Mouse (Mus musculus) C2C12 (cell line): ENCODE data around the gene Eif1.

ENCODE experiments used
- CEBPB ChIP-seq: IDR thresholded peaks from one replicate; pipeline ENCODE4 v1.6.1; 2011; ENCODE audit warnings: low read depth, mild to moderate bottlenecking, control low read depth, moderate library complexity
- CTCF ChIP-seq: IDR thresholded peaks from one replicate; pipeline ENCODE4 v1.5.1; 2011; ENCODE audit not compliant: control insufficient read depth, insufficient read depth, insufficient read length
- FOSL1 ChIP-seq: IDR thresholded peaks from one replicate; pipeline ENCODE4 v1.8.0; 2011; ENCODE audit warnings: mild to moderate bottlenecking, low read length; ENCODE audit not compliant: poor library complexity, insufficient read depth, severe bottlenecking
- MAX ChIP-seq: IDR thresholded peaks from one replicate; pipeline ENCODE4 v1.6.1; 2011; ENCODE audit warnings: mild to moderate bottlenecking, control low read depth
- MYOD1 ChIP-seq: IDR thresholded peaks from one replicate; pipeline ENCODE4 v1.6.1; 2011; ENCODE audit warnings: low read depth; ENCODE audit not compliant: control insufficient read depth, insufficient read length
- USF1 ChIP-seq: IDR thresholded peaks from one replicate; pipeline ENCODE4 v1.6.1; 2011; ENCODE audit warnings: low read depth, mild to moderate bottlenecking, control low read depth, moderate library complexity

GRCm38 (mm10) chr11:100323578-100323977 lies 3.9 kb downstream of the Eif1 start:
- TF ChIP-seq CTCF, result no peak
- no peak for TF ChIP-seq MAX
- TF ChIP-seq FOSL1, result no peak
- TF ChIP-seq CEBPB, result no peak
- no peak for TF ChIP-seq MYOD1
- TF ChIP-seq USF1, result no peak
